Mouse (Mus musculus) forebrain, embryonic 10.5 days (tissue): Measurements from ENCODE around the gene Gyg. TPM values are rescaled to one million over a fixed set of nuclear protein-coding genes. Genes with fewer than 3 reads are reported as not detected.
"Not testable (repeated sequence)": the region's sequence is repeated elsewhere in the genome, so short reads cannot be mapped to it uniquely, and the experiment has no call there.

Experiments
- DNase-seq: peaks from one replicate; pipeline ENCODE4 v3.0.0-alpha.2; 2017; ENCODE audit warnings: low spot score; ENCODE audit errors: extremely low spot score
- H3K27ac ChIP-seq: fragments of 300-500 bp; sonication (generic); 2 replicates; pipeline ENCODE4 v1.5.1; 2016; ENCODE audit warnings: mild to moderate bottlenecking
- H3K27me3 ChIP-seq: fragments of 300-500 bp; sonication (generic); 2 replicates; pipeline ENCODE4 v1.6.1; 2016; ENCODE audit warnings: mild to moderate bottlenecking; ENCODE audit not compliant: poor library complexity, severe bottlenecking
- H3K36me3 ChIP-seq: fragments of 300-500 bp; sonication (generic); replicated peaks from 2 replicates; pipeline ENCODE4 v1.6.1; 2016; ENCODE audit warnings: mild to moderate bottlenecking, moderate library complexity
- H3K4me1 ChIP-seq: fragments of 300-500 bp; sonication (generic); 2 replicates; pipeline ENCODE4 v1.6.1; 2016
- H3K4me3 ChIP-seq: fragments of 300-500 bp; sonication (generic); 2 replicates; pipeline ENCODE4 v1.5.1; 2016; ENCODE audit warnings: mild to moderate bottlenecking, moderate library complexity
- H3K9me3 ChIP-seq: fragments of 300-500 bp; sonication (generic); 2 replicates; pipeline ENCODE4 v1.6.1; 2016; ENCODE audit warnings: mild to moderate bottlenecking, moderate library complexity
- WGBS: fragments of 180-500 bp; shearing (Covaris S2); methylation state at CpG from one replicate; pipeline ENCODE4 v1.1.7; 2016; 5-methylcytosine and 5-hydroxymethylcytosine counted together
- polyA plus RNA-seq: library from polyadenylated mRNA; unstranded; fragments of >200 nt; fragmentation: Nextera tagmentation; extraction: Ambion mirVana; gene quantifications from 2 replicates; pipeline ENCODE4 v1.2.1, GENCODE M21; 2016

The Gyg gene
- polyA plus RNA-seq, 1 experiment from 2014 or later, result 38.6 TPM

DNA sequence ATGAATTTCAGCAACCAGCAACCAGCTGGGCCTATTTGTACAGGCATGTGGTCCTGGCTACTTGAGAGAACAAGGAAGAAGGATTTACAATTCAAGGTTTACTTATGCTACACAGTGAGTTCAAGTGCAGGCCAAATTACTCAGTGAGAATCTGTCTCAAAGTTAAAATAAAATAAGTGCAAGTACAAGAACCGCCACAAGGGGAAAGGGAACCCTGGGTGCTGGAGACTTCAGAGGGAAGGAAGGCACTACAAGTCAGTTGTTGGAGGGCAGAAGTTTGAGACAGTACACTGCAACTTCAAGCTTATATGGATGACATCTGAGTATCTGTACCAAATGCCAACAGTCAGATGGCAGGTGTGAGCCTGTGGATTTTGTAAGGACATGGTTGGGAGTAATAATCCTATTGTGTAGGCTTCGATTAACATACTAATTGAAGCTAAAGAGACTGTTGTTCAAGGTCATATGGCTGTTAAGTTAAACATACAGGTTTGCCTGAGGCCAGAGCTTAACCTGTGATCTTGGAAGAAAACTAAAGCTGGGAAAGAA is 28.0 kb downstream of the Gyg start:
- Histone ChIP-seq H3K27me3 (no peaks in the 10 kb centered on the region), H3K4me1 (0 out of 2 replicates have a peak, but pooled peaks cover 3% of the 10 kb centered on the region), H3K36me3 (peaks cover 24% of the 10 kb centered on the region), H3K4me3 (no peak overlapping the region), H3K27ac (no peak overlapping the region), H3K9me3 (no peaks in the 10 kb centered on the region; the same call in 1 of the 2 replicates)
- 67% methylated on average over 2 of the region's 2 CpGs for WGBS
- DNase-seq, result no peak

DNA sequence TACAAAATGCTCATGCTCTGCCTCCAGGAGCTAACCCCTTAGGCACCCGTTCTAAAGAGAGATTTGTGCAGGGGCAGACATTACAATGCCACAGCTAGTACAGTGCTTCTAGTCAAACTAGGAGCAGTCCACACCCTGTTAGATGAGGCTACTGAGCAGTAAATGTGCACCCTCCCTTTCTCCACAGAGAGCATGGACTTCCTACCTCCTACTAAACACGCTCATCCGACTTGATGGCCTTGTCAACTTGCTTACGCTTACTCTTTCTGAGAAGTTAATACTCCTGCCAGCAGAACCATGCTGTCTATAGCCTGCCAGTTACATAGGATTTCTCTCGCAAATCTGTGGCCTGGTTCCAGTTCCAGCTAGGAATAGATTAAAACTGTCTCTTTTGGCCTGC is 29.5 kb downstream of the Gyg start:
- Histone ChIP-seq H3K4me1 (0 out of 2 replicates have a peak, but pooled peaks cover 3% of the 10 kb centered on the region), H3K36me3 (peaks cover 23% of the 10 kb centered on the region), H3K27ac (no peak overlapping the region), H3K9me3 (no peaks in the 10 kb centered on the region), H3K4me3 (no peak overlapping the region), H3K27me3 (no peaks in the 10 kb centered on the region)
- 95% methylated on average over 5 of the region's 5 CpGs for WGBS
- no peak for DNase-seq

DNA sequence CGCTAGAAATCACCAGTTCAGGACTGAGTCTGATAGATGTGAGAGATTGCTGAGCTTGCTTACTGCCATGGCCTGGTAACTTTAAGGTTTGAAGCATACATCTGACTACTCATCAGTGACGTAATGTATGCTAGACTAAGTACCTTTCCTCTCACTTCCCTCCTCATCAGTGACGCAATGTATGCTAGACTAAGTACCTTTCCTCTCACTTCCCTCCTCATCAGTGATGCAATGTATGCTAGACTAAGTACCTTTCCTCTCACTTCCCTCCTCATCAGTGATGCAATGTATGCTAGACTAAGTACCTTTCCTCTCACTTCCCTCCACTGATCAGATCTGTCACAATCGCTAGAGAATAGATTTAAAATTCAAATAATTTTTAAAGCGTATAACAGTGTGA is 33.5 kb downstream of the Gyg start:
- peaks cover 32% of the 10 kb centered on the region for H3K36me3 ChIP-seq
- H3K27me3 ChIP-seq, H3K27ac ChIP-seq, DNase-seq, H3K4me1 ChIP-seq, H3K9me3 ChIP-seq, H3K4me3 ChIP-seq: not testable (repeated sequence)
- 94% methylated on average over 5 of the region's 5 CpGs for WGBS

DNA sequence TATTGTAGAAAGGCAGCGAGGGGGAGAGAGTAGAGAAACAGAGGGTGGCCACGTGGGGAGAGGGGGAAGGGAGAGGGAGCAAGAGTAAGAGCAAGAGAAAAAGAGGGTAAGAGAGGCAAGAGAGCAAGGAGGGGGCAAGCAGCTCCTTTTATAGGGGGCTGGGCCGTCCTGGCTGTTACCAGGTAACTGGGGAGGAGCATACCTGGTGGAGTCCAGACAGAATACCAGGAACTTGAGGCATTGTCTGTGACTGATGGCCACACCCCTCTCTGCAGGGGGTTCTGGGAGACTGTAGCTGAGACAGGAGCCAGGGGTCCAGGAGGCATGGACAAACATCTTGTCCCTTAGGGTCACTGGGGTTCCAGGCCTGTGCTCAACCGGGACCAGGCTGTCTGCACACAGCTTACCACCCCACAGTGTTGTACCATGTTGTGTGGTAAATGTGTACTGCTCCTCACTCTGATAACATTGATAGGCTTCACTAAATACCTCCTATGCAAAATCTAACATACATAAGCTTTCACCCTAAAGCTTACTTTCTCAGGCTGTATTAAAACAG is 35.4 kb downstream of the Gyg start:
- H3K36me3 ChIP-seq, result peaks cover 25% of the 10 kb centered on the region
- 0 out of 2 replicates have a peak, but pooled peaks cover 3% of the 10 kb centered on the region for H3K4me1 ChIP-seq
- no peak for DNase-seq
- WGBS, result 71% methylated on average over 4 of the region's 4 CpGs
- no peaks in the 10 kb centered on the region for H3K9me3 ChIP-seq
- H3K4me3 ChIP-seq, result no peak overlapping the region
- H3K27me3 ChIP-seq, result no peaks in the 10 kb centered on the region
- H3K27ac ChIP-seq, result no peak overlapping the region

DNA sequence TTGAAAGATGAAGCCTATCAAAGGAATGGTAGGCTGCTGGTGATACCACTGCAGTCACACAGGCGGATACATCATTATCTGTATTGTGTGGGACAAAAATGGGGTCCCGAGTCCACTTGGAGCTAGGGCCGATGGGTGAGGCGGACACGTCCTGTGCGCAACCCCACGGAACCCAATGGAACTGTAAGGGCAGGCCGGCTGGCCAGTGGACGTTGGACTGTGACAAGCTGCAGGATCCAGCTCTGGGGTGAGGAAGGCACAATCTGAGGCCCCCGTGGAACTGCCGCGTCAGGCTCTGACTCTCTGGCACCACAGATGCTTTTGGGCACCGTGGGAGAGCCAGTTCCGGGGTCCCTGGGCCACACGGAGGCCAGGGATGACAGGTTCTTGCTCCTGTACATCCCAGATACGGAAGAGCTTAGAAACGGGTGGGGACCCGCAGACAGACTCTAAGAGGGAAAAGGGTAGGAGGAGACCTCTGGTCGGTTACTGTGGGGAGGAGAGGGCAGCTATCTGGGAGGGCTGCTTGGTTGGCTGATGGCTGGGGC is 36.0 kb downstream of the Gyg start:
- DNase-seq, result no peak
- Histone ChIP-seq H3K4me3 (no peak overlapping the region), H3K36me3 (peaks cover 25% of the 10 kb centered on the region), H3K27ac (no peak overlapping the region), H3K27me3 (no peaks in the 10 kb centered on the region), H3K4me1 (0 out of 2 replicates have a peak, but pooled peaks cover 3% of the 10 kb centered on the region), H3K9me3 (no peaks in the 10 kb centered on the region)
- 90% methylated on average over 19 of the region's 19 CpGs for WGBS

DNA sequence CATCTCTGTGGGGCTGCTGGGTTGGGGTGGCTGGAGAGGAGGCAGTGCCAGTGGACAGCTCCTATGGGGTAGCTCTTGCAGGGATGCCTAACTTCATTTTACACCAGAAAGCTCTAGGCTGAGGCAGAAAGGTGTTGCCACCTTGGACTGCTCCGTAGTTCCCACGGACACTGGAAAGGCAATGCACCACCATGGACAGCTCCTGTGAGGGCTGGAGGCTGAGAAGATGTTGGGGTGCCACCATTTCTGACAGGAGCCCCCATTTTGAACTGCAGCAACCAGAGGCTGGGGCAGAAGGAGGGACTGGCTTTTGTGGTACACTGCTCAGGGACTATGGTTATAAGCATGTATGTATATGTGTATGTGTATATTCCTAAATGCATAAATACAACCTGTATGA is 43.2 kb downstream of the Gyg start:
- DNase-seq, result no peak
- Histone ChIP-seq H3K4me3 (no peak overlapping the region), H3K9me3 (no peaks in the 10 kb centered on the region), H3K27ac (no peak overlapping the region), H3K36me3 (peaks cover 45% of the 10 kb centered on the region), H3K27me3 (no peaks in the 10 kb centered on the region), H3K4me1 (no peaks in the 10 kb centered on the region)
- WGBS, result 97% methylated on average over 2 of the region's 2 CpGs

DNA sequence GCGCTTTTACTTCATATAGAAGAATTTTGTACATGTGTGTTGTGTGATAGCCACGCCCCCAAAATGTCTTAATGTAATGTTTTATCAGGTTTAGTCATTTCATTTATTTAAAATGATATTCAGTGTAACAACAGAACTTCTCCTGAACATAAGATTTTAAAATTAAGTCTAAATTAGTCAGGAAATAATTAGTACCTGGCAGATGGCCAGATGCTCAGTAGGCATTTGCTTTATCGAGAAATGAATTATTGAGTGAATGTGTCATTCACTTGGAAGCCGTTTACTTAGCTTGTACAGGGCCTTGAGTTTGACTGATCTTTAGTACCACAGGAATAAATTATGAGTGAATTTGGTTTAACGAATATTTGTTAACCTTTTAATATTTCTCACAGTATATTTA is 46.2 kb downstream of the Gyg start:
- DNase-seq, result no peak
- H3K27me3 ChIP-seq, result no peaks in the 10 kb centered on the region
- no peak overlapping the region for H3K27ac ChIP-seq
- WGBS, result 98% methylated on average over 5 of the region's 5 CpGs
- peaks cover 38% of the 10 kb centered on the region for H3K36me3 ChIP-seq
- H3K4me3 ChIP-seq, result no peak overlapping the region
- no peaks in the 10 kb centered on the region for H3K9me3 ChIP-seq
- no peaks in the 10 kb centered on the region for H3K4me1 ChIP-seq

DNA sequence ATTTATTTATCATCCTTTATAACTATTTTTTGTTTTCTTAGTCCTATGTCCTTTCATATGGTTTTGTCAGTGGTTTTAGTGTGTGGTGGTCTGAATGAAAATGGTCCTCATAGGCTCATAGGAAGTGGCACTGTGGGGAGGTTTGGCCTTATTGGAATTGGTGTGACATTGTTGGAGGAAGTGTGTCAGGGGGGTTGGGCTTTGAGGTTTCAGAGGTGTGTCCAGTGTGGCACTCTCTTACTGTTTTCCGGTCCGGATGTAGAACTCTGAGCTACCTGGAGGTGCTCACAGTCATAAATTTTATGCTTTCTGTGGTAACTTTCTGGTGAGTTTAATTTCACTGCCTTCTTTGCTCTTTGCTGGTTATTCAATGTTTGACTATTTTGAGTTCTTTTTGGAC is 50.3 kb downstream of the Gyg start:
- peaks cover 25% of the 10 kb centered on the region for H3K36me3 ChIP-seq
- no peak overlapping the region for H3K27ac ChIP-seq
- WGBS, result 98% methylated on average over 2 of the region's 2 CpGs
- H3K4me3 ChIP-seq, result no peak overlapping the region
- no peak for DNase-seq
- no peaks in the 10 kb centered on the region for H3K9me3 ChIP-seq
- H3K4me1 ChIP-seq, result no peaks in the 10 kb centered on the region
- no peaks in the 10 kb centered on the region for H3K27me3 ChIP-seq

DNA sequence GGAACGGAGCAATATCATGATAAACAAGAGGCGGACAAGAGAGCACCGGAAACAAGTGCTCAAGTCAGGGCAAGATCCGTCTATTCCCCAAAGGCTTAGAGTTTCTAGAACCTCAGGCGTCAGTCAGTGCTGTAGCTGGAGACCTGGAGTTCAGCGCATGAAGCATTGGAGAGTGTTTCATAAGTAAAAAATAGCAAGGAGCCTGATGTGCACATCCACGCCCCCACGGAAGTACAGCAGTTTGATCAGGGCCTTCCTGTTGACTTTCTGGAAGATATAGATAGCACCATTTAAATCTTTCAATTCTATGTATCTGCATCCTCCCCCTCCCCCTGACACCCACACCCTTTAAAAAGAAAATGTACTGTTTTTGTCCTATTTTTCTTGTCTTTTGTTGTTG is 50.8 kb downstream of the Gyg start:
- 91% methylated on average over 8 of the region's 8 CpGs for WGBS
- no peak for DNase-seq
- no peaks in the 10 kb centered on the region for H3K27me3 ChIP-seq
- H3K27ac ChIP-seq, result no peak overlapping the region
- no peaks in the 10 kb centered on the region for H3K9me3 ChIP-seq
- peaks cover 21% of the 10 kb centered on the region for H3K36me3 ChIP-seq
- no peaks in the 10 kb centered on the region for H3K4me1 ChIP-seq
- H3K4me3 ChIP-seq, result no peak overlapping the region

DNA sequence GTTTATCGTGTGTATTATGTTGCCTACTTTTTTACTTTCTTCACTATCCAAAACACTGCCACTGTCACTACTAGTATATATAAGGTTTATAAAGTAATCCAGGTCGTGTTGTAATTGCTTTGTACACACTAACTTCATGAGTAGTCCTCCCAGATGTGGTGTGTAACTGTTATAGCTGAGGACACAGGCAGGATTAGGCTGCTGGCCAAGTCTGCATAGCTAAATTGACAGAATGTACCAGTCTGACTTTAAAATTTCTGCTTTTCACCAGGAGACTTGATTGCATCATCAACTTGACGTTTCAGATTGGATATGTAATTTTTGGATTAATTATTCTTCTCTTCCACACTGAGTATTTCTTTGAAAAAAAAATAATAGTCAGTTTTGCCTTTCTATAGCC is 51.3 kb downstream of the Gyg start:
- H3K4me3 ChIP-seq, result no peak overlapping the region
- H3K27ac ChIP-seq, result no peak overlapping the region
- WGBS, result 90% methylated on average over 3 of the region's 3 CpGs
- H3K4me1 ChIP-seq, result no peaks in the 10 kb centered on the region
- no peaks in the 10 kb centered on the region for H3K9me3 ChIP-seq
- H3K36me3 ChIP-seq, result peaks cover 19% of the 10 kb centered on the region
- DNase-seq, result no peak
- no peaks in the 10 kb centered on the region for H3K27me3 ChIP-seq

DNA sequence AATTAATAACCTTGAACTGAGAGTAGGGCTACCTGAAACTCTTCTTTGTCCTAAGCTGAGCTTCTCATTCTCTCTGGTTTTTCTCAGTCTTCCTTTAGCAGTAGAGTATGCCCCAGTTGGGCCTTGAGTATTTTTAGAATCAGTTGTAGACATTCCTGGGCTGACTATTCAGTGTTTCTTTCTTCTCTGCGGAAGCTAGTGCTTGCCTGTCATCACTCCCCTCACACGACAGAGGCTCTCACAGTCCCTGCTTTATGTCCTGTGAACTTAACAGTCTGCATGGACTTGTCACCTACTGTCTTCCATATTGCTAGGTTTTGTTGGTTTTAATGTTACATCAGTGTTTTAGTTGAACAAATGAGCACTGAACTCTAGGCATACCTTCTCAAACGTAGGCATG is 73.0 kb downstream of the Gyg start:
- Histone ChIP-seq H3K9me3 (no peaks in the 10 kb centered on the region), H3K4me1 (no peaks in the 10 kb centered on the region), H3K36me3 (peaks cover 47% of the 10 kb centered on the region), H3K27me3 (no peaks in the 10 kb centered on the region), H3K27ac (no peak overlapping the region), H3K4me3 (no peak overlapping the region)
- no peak for DNase-seq
- 88% methylated on average over 3 of the region's 3 CpGs for WGBS

DNA sequence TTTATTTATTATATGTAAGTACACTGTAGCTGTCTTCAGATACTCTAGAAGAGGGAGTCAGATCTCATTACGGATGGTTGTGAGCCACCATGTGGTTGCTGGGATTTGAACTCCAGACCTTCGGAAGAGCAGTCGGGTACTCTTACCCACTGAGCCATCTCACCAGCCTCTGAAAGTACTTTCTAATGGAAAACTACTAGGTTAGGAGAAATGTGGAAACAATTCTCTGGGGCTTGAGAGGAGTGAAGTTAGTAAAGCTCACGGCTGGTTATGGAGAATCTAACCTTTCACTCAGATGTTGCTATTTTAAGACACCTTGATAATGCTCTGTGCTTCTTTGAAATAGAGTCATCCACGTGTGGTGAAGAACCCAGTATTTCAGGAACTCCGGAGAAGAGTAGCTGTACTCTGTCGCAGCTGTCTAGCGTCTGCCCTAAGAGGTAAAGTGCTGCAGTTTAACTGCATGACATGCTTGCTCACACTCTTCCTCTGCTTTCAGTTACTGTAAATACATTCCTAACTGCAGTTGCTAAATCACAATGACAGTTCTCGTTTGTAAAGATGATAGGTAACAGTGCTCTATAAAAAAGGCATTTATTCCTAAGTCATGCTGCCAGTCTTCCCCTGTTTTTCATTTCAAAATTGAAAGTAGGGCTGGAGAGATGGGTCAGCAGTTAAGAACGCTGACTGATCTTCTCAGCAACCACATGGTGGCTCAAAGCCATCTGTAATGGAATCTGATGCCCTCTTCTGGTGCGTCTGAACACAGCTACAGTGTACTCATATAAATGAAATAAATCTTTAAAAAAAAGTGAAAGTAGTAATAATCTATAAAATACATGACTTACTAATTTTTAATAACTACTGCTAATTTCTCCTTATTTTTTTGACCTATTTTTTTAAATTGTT is 78.7 kb downstream of the Gyg start:
- Histone ChIP-seq H3K36me3 (peaks cover 54% of the 10 kb centered on the region), H3K27ac (no peak overlapping the region), H3K27me3 (no peaks in the 10 kb centered on the region), H3K4me3 (no peak overlapping the region), H3K4me1 (no peaks in the 10 kb centered on the region), H3K9me3 (no peaks in the 10 kb centered on the region)
- WGBS, result 88% methylated on average over 11 of the region's 11 CpGs
- no peak for DNase-seq
